Mouse (Mus musculus): ENCODE measurements at regions not wholly inside any gene's neighbourhood (a gene's known extent, or its start where the extent isn't known, plus 50 kb on each side); places are given as distances from the start of the nearest gene placed in this dataset.

DNA sequence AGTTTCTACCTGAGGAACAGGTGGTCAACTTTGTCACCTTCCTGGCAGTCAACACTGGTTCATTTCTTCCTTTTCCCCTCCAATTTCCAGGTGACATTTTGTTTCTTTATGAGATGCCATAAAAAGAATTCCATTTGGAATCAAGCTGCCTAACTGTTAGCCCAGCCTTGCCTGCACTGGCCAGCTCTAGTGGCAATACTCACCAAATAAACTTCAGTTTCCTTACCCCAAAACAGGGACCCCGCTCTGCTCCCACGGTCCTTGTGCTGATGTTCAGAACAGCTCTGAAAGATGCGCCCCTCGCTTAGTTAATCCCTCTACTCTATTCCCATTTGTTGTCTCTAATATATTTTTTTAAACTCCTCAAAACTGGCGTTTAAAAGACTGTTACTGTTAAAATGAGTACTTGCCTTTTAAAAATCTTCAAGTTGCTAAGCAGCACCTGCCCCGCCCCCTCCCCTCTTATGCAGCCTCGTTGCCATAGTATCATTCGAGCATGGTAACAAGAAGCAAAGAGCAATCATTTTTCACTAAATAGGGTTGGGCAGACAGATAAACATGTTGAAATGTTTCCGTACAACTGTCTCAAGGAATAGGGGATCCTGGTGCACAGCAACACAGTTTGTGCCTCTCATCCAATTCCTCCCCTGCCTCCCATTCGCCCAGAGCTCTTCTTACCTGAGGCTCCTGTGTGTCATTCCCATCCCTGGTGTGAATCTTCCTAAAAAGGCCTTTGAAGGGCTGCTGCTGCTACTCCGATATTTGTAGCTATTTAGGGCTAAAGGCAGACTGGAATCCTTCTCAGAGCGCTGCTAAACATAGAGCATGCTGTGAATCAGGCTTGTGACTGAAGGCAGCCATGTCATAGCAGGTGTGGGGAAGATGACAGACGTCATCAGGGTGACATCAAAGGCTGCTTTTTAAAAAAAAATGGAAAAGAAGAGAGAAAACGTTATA lies 98.8 kb upstream of the Oxgr1 start:
- WGBS = 80% methylated on average over 14 of the region's 14 CpGs
- Histone ChIP-seq H3K36me3 (ENCODE audit: control insufficient read depth, insufficient read depth, low read length) (no peaks in the 10 kb centered on the region), H3K4me3 (ENCODE audit: low read depth, low read length) (no peak overlapping the region), H3K4me2 (ENCODE audit: low read depth, low read length, severe bottlenecking) (no peak overlapping the region), H3K27ac (ENCODE audit: low read depth, low read length) (no peak overlapping the region), H3K4me1 (replicated peaks; ENCODE audit: control insufficient read depth, insufficient read depth, low read length) (no peaks in the 10 kb centered on the region), H3K9ac (ENCODE audit: low read length) (no peak overlapping the region), H3K9me3 (ENCODE audit: control insufficient read depth, low read length) (no peaks in the 10 kb centered on the region), H3K27me3 (ENCODE audit: control insufficient read depth, insufficient read depth, low read length) (no peaks in the 10 kb centered on the region)
- ATAC-seq (replicated peaks; ENCODE audit: low FRiP score) (no peak), DNase-seq (ENCODE audit: low spot score) (no peak)

GRCm38 (mm10) chr14:120142281-120142680 lies 100.0 kb upstream of the Oxgr1 start:
- no peaks in the 10 kb centered on the region for H3K27me3 ChIP-seq (ENCODE audit: control insufficient read depth, insufficient read depth, low read length)
- H3K4me3 ChIP-seq (ENCODE audit: low read depth, low read length) = no peak overlapping the region
- no peaks in the 10 kb centered on the region for H3K4me1 ChIP-seq (replicated peaks; ENCODE audit: control insufficient read depth, insufficient read depth, low read length)
- no peak for DNase-seq (ENCODE audit: low spot score)
- no peaks in the 10 kb centered on the region for H3K36me3 ChIP-seq (ENCODE audit: control insufficient read depth, insufficient read depth, low read length)
- no peak overlapping the region for H3K9ac ChIP-seq (ENCODE audit: low read length)
- H3K27ac ChIP-seq (ENCODE audit: low read depth, low read length) = no peak overlapping the region
- 17% methylated on average over 4 of the region's 4 CpGs for WGBS
- ATAC-seq (replicated peaks; ENCODE audit: low FRiP score) = 0 out of 2 replicates have a peak, but pooled peaks have one; percentile 38
- H3K9me3 ChIP-seq (ENCODE audit: control insufficient read depth, low read length) = no peaks in the 10 kb centered on the region
- no peak overlapping the region for H3K4me2 ChIP-seq (ENCODE audit: low read depth, low read length, severe bottlenecking)

DNA sequence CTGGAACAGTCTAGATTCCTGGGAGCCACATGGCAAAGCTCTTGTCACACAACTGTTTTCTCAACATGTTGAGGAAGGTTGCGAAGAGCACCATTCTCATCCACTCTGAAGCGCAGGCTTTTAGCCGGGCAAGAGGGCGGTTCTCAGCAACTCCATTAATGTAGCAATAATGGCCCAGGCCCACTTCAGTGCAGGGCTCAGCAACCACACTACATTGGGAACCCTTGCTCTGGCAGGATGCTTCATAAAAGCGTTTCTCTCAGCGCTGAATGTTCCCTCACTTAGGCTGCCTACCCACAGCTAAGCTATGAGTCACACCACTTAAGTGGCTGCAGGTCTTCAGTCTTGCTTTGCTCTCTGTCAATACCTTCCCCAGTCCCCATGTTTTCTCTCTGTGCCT lies 102.2 kb upstream of the Oxgr1 start:
- no peaks in the 10 kb centered on the region for H3K36me3 ChIP-seq (ENCODE audit: control insufficient read depth, insufficient read depth, low read length)
- H3K9ac ChIP-seq (ENCODE audit: low read length) = no peak overlapping the region
- H3K4me3 ChIP-seq (ENCODE audit: low read depth, low read length) = no peak overlapping the region
- no peaks in the 10 kb centered on the region for H3K4me1 ChIP-seq (replicated peaks; ENCODE audit: control insufficient read depth, insufficient read depth, low read length)
- H3K4me2 ChIP-seq (ENCODE audit: low read depth, low read length, severe bottlenecking) = no peak overlapping the region
- H3K9me3 ChIP-seq (ENCODE audit: control insufficient read depth, low read length) = no peaks in the 10 kb centered on the region
- no peaks in the 10 kb centered on the region for H3K27me3 ChIP-seq (ENCODE audit: control insufficient read depth, insufficient read depth, low read length)
- no peak overlapping the region for H3K27ac ChIP-seq (ENCODE audit: low read depth, low read length)
- WGBS = 91% methylated on average over 6 of the region's 6 CpGs
- ATAC-seq (replicated peaks; ENCODE audit: low FRiP score) = no peak
- DNase-seq (ENCODE audit: low spot score) = no peak

DNA sequence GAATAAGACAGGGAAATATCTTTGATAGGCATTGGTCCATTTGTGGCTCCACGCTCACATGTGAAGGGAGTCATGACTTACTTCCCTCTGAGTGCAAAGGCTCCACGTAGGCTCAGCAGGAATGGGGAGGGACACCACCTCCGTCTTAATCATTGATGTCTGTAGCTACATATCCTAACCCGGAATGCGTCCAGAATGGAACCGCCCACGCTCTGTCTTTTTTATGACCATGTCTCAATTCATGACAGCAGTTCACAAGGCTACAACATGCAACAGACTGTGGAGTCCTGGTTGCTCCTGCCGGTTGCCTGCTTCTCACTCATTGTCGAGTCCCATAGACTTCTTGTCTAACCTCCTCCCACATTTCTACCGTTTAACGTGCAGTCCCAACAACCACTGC lies 104.1 kb upstream of the Oxgr1 start:
- DNase-seq (ENCODE audit: low spot score) = no peak
- H3K27me3 ChIP-seq (ENCODE audit: control insufficient read depth, insufficient read depth, low read length) = no peaks in the 10 kb centered on the region
- no peaks in the 10 kb centered on the region for H3K36me3 ChIP-seq (ENCODE audit: control insufficient read depth, insufficient read depth, low read length)
- 91% methylated on average over 11 of the region's 11 CpGs for WGBS
- no peak overlapping the region for H3K4me3 ChIP-seq (ENCODE audit: low read depth, low read length)
- H3K27ac ChIP-seq (ENCODE audit: low read depth, low read length) = no peak overlapping the region
- no peak overlapping the region for H3K4me2 ChIP-seq (ENCODE audit: low read depth, low read length, severe bottlenecking)
- H3K4me1 ChIP-seq (replicated peaks; ENCODE audit: control insufficient read depth, insufficient read depth, low read length) = no peaks in the 10 kb centered on the region
- no peak for ATAC-seq (replicated peaks; ENCODE audit: low FRiP score)
- H3K9me3 ChIP-seq (ENCODE audit: control insufficient read depth, low read length) = no peaks in the 10 kb centered on the region
- no peak overlapping the region for H3K9ac ChIP-seq (ENCODE audit: low read length)

DNA sequence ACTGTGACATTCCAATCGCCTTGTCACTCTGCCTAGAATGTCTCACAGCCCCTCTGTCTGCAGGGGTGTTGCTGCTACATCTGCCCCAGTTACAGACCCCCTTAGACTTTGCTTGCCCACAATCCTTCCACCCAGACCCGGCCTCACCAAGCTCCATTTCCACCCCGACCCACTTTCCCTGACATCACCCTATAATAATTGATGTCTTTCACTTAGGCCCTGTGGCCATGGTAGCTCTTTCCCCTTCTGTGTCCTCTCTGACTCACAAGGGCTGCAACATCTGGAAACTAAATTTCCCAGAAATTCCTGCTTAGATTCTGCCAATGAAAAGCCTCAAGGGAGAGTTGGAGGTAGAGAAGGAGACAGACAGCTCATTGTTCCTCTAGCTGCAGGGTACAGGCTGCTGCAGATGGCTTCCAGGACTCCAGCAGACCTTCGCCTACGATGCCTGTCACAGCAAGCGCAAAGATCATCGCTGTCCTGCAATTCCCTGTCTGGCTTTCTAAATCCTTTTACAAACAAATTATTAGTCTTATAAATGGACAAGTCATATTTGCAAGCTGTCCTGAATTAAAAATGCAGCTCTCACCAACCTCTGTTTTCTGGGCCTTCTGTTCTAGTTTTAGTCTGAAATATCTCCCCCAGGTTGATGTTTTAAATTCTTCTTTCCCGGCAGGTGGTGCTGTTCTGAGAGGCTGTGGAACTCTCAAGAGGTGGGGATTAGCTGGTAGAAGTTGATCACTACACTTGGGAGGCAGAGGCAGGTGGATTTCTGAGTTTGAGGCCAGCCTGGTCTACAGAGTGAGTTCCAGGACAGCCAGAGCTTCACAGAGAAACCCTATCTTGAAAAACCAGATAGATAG lies 104.9 kb upstream of the Oxgr1 start:
- no peaks in the 10 kb centered on the region for H3K9me3 ChIP-seq (ENCODE audit: control insufficient read depth, low read length)
- no peak for DNase-seq (ENCODE audit: low spot score)

DNA sequence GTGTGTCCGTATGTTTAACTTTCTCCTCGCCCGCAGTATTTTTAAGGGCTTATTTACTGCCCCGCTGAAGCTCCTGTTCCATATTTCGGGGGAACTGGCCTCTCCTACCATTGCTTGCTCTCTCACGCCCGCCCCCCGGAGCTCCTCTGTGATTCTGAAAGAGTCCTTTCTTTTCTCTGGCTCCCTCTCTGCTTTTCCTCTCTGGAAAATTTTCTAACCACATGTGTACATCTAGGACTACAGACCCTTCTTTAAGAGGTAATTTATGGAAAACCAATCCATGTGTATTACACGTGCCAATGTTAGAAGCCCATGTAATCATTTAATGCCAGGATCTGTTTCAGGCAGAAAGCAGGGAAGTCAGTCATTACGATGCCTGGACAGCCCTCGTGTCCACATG lies 106.6 kb upstream of the Oxgr1 start:
- Histone ChIP-seq H3K27me3 (ENCODE audit: control insufficient read depth, insufficient read depth, low read length) (no peaks in the 10 kb centered on the region), H3K4me1 (replicated peaks; ENCODE audit: control insufficient read depth, insufficient read depth, low read length) (no peaks in the 10 kb centered on the region), H3K27ac (ENCODE audit: low read depth, low read length) (no peak overlapping the region), H3K36me3 (ENCODE audit: control insufficient read depth, insufficient read depth, low read length) (no peaks in the 10 kb centered on the region), H3K4me3 (ENCODE audit: low read depth, low read length) (no peak overlapping the region), H3K4me2 (ENCODE audit: low read depth, low read length, severe bottlenecking) (no peak overlapping the region), H3K9ac (ENCODE audit: low read length) (no peak overlapping the region), H3K9me3 (ENCODE audit: control insufficient read depth, low read length) (no peaks in the 10 kb centered on the region)
- ATAC-seq (replicated peaks; ENCODE audit: low FRiP score) (no peak), DNase-seq (ENCODE audit: low spot score) (no peak)
- WGBS = 82% methylated on average over 11 of the region's 11 CpGs

More for the DNA sequence above, 104.9 kb upstream of the Oxgr1 start:
- no peaks in the 10 kb centered on the region for H3K4me1 ChIP-seq (replicated peaks; ENCODE audit: control insufficient read depth, insufficient read depth, low read length)
- no peak overlapping the region for H3K9ac ChIP-seq (ENCODE audit: low read length)
- H3K4me3 ChIP-seq (ENCODE audit: low read depth, low read length) = no peak overlapping the region
- no peak for ATAC-seq (replicated peaks; ENCODE audit: low FRiP score)
- H3K4me2 ChIP-seq (ENCODE audit: low read depth, low read length, severe bottlenecking) = no peak overlapping the region
- 76% methylated on average over 8 of the region's 8 CpGs for WGBS
- no peaks in the 10 kb centered on the region for H3K36me3 ChIP-seq (ENCODE audit: control insufficient read depth, insufficient read depth, low read length)
- no peaks in the 10 kb centered on the region for H3K27me3 ChIP-seq (ENCODE audit: control insufficient read depth, insufficient read depth, low read length)
- no peak overlapping the region for H3K27ac ChIP-seq (ENCODE audit: low read depth, low read length)

- Histone ChIP-seq H3K4me2 (ENCODE audit: low read depth, low read length, severe bottlenecking) (no peak overlapping the region), H3K27me3 (ENCODE audit: control insufficient read depth, insufficient read depth, low read length) (no peaks in the 10 kb centered on the region)
- 88% methylated on average over 11 of the region's 11 CpGs for WGBS
These were observed 107.1 kb upstream of the Oxgr1 start for GRCm38 (mm10) chr14:120149341-120149741.

GRCm38 (mm10) chr14:120150589-120150988 lies 108.4 kb upstream of the Oxgr1 start:
- no peak for ATAC-seq (replicated peaks; ENCODE audit: low FRiP score)
- 87% methylated on average over 1 of the region's 1 CpGs for WGBS
- H3K27me3 ChIP-seq (ENCODE audit: control insufficient read depth, insufficient read depth, low read length) = no peaks in the 10 kb centered on the region

More at GRCm38 (mm10) chr14:120149341-120149741, 107.1 kb upstream of the Oxgr1 start:
- no peak overlapping the region for H3K27ac ChIP-seq (ENCODE audit: low read depth, low read length)
- H3K36me3 ChIP-seq (ENCODE audit: control insufficient read depth, insufficient read depth, low read length) = no peaks in the 10 kb centered on the region
- no peaks in the 10 kb centered on the region for H3K4me1 ChIP-seq (replicated peaks; ENCODE audit: control insufficient read depth, insufficient read depth, low read length)
- no peaks in the 10 kb centered on the region for H3K9me3 ChIP-seq (ENCODE audit: control insufficient read depth, low read length)
- no peak overlapping the region for H3K4me3 ChIP-seq (ENCODE audit: low read depth, low read length)
- H3K9ac ChIP-seq (ENCODE audit: low read length) = no peak overlapping the region
- ATAC-seq (replicated peaks; ENCODE audit: low FRiP score) = no peak
- DNase-seq (ENCODE audit: low spot score) = no peak

More at GRCm38 (mm10) chr14:120150589-120150988, 108.4 kb upstream of the Oxgr1 start:
- no peak for DNase-seq (ENCODE audit: low spot score)
- Histone ChIP-seq H3K9ac (ENCODE audit: low read length) (no peak overlapping the region), H3K27ac (ENCODE audit: low read depth, low read length) (no peak overlapping the region), H3K4me1 (replicated peaks; ENCODE audit: control insufficient read depth, insufficient read depth, low read length) (peaks cover under 1% of the 10 kb centered on the region; the same call in 1 of the 2 replicates), H3K9me3 (ENCODE audit: control insufficient read depth, low read length) (no peaks in the 10 kb centered on the region), H3K4me3 (ENCODE audit: low read depth, low read length) (no peak overlapping the region), H3K36me3 (ENCODE audit: control insufficient read depth, insufficient read depth, low read length) (no peaks in the 10 kb centered on the region), H3K4me2 (ENCODE audit: low read depth, low read length, severe bottlenecking) (no peak overlapping the region)
